Mouse (Mus musculus) thymus, adult 2 months (tissue): ENCODE measurements around the gene 1810062G17Rik.

Experiments used
- CTCF ChIP-seq: fragments of 200-500 bp; IDR thresholded peaks from 2 replicates; pipeline ENCODE4 v1.5.1; 2012; ENCODE audit warnings: mild to moderate bottlenecking, control low read depth, low read length, moderate library complexity, borderline replicate concordance; ENCODE audit not compliant: control insufficient read depth, poor library complexity, insufficient read depth; ENCODE audit errors: extremely low read depth
- POLR2A ChIP-seq: fragments of 200-500 bp; IDR thresholded peaks from 2 replicates; pipeline ENCODE4 v1.6.1; 2012; ENCODE audit warnings: mild to moderate bottlenecking, low read length, control low read depth, moderate library complexity; ENCODE audit not compliant: control insufficient read depth, poor library complexity, insufficient read depth; ENCODE audit errors: extremely low read depth

GRCm38 (mm10) chr3:36471856-36472255 is 3.9 kb upstream of the 1810062G17Rik start:
- TF ChIP-seq POLR2A (no peak), CTCF (no peak)
